Mouse (Mus musculus) CH12.LX (cell line): ENCODE measurements around the gene Itprip. TPM values are rescaled to one million over a fixed set of nuclear protein-coding genes. Genes with fewer than 3 reads are reported as not detected.

Experiments used
- DNase-seq: peaks from one replicate; pipeline ENCODE4 v3.0.0-alpha.2; 2013; ENCODE audit errors: extremely low read depth
- H3K27ac ChIP-seq: 2 replicates; pipeline ENCODE4 v1.5.1; 2012; ENCODE audit warnings: low read depth, mild to moderate bottlenecking, control low read depth, moderate library complexity; ENCODE audit not compliant: insufficient read depth
- H3K27me3 ChIP-seq: replicated peaks from 2 replicates; pipeline ENCODE3; 2012; ENCODE audit warnings: inconsistent platforms
- H3K36me3 ChIP-seq, 2 experiments: replicated peaks in 1 of 2; 2 replicates each; pipeline versions ENCODE3 to v1.6.1; 2012; ENCODE audit warnings: inconsistent platforms in 1 of 2, low read length in 1 of 2, mild to moderate bottlenecking in 1 of 2, mixed read lengths in 1 of 2, moderate library complexity in 1 of 2; ENCODE audit not compliant: control insufficient read depth in 1 of 2, insufficient read depth in 1 of 2
- H3K4me1 ChIP-seq, 2 experiments: 2 replicates each; pipeline ENCODE4 v1.6.1; 2012; ENCODE audit warnings: inconsistent platforms in 1 of 2, moderate library complexity in 1 of 2; ENCODE audit not compliant: insufficient read depth in 2 of 2, control insufficient read depth in 1 of 2
- H3K4me2 ChIP-seq: 2 replicates; pipeline ENCODE4 v1.6.1; 2012; ENCODE audit warnings: low read depth, mild to moderate bottlenecking, control low read depth; ENCODE audit not compliant: poor library complexity, insufficient read depth, severe bottlenecking
- H3K4me3 ChIP-seq, 3 experiments: fragments of 150-350 bp in 1 of 3; sonication (generic) in 1 of 3; replicated peaks in 1 of 3; 2 replicates each; pipeline versions ENCODE3 to v1.5.1; 2011 to 2012; ENCODE audit warnings: low read depth in 2 of 3, low read length in 2 of 3, mild to moderate bottlenecking in 2 of 3, moderate library complexity in 2 of 3, control low read depth in 1 of 3, improper control_type of control experiment in 1 of 3, inconsistent platforms in 1 of 3, mixed read lengths in 1 of 3; ENCODE audit not compliant: poor library complexity in 1 of 3
- H3K79me2 ChIP-seq: replicated peaks from 2 replicates; pipeline ENCODE4 v1.6.1; 2012; ENCODE audit warnings: mild to moderate bottlenecking, moderate library complexity; ENCODE audit not compliant: control insufficient read depth, poor library complexity, insufficient read depth, severe bottlenecking; ENCODE audit errors: extremely low read depth
- H3K9ac ChIP-seq: 2 replicates; pipeline ENCODE4 v1.6.1; 2012; ENCODE audit warnings: low read depth, mild to moderate bottlenecking, control low read depth, moderate library complexity; ENCODE audit not compliant: insufficient read depth
- H3K9me3 ChIP-seq: replicated peaks from 2 replicates; pipeline ENCODE3; 2012; ENCODE audit warnings: low read length, inconsistent platforms, mixed read lengths
- BHLHE40 ChIP-seq: IDR thresholded peaks from 2 replicates; pipeline ENCODE4 v1.6.1; 2011; ENCODE audit warnings: mild to moderate bottlenecking, low read depth, low read length, improper control_type of control experiment
- CHD1 ChIP-seq: IDR thresholded peaks from 2 replicates; pipeline ENCODE4 v1.6.1; 2012; ENCODE audit warnings: low read depth, low read length, improper control_type of control experiment, inconsistent platforms
- CHD2 ChIP-seq: IDR thresholded peaks from 2 replicates; pipeline ENCODE4 v1.6.1; 2011; ENCODE audit warnings: low read length, improper control_type of control experiment
- CTCF ChIP-seq, 2 experiments: IDR thresholded peaks in 1 of 2; conservative IDR thresholded peaks in 1 of 2; 2 replicates each; pipeline ENCODE4 v1.5.1; 2011 to 2012; ENCODE audit warnings: low read depth in 2 of 2, low read length in 2 of 2, improper control_type of control experiment in 1 of 2, inconsistent platforms in 1 of 2, mild to moderate bottlenecking in 1 of 2, moderate library complexity in 1 of 2
- E2F4 ChIP-seq: IDR thresholded peaks from 2 replicates; pipeline ENCODE4 v1.6.1; 2011; ENCODE audit warnings: low read depth, low read length, improper control_type of control experiment; ENCODE audit not compliant: insufficient replicate concordance
- ELF1 ChIP-seq: IDR thresholded peaks from 2 replicates; pipeline ENCODE4 v1.6.1; 2014; ENCODE audit warnings: low read depth, mild to moderate bottlenecking, inconsistent platforms, low read length, improper control_type of control experiment
- EP300 ChIP-seq: IDR thresholded peaks from 2 replicates; pipeline ENCODE4 v1.6.1; 2011; ENCODE audit warnings: low read length, improper control_type of control experiment
- ETS1 ChIP-seq: conservative IDR thresholded peaks from 2 replicates; pipeline ENCODE4 v1.6.1; 2012; ENCODE audit warnings: low read depth, mild to moderate bottlenecking, inconsistent platforms, low read length, improper control_type of control experiment, moderate library complexity
- GABPA ChIP-seq: IDR thresholded peaks from 2 replicates; pipeline ENCODE4 v1.6.1; 2012; ENCODE audit warnings: low read depth, low read length, improper control_type of control experiment, inconsistent platforms; ENCODE audit not compliant: insufficient replicate concordance
- HCFC1 ChIP-seq: IDR thresholded peaks from 2 replicates; pipeline ENCODE4 v1.6.1; 2012; ENCODE audit warnings: low read depth, mild to moderate bottlenecking, inconsistent platforms, low read length, improper control_type of control experiment
- IRF4 ChIP-seq: IDR thresholded peaks from 2 replicates; pipeline ENCODE4 v1.6.1; 2014; ENCODE audit warnings: low read depth, mild to moderate bottlenecking, inconsistent platforms, low read length, improper control_type of control experiment
- JUN ChIP-seq: IDR thresholded peaks from 2 replicates; pipeline ENCODE4 v1.6.1; 2011; ENCODE audit warnings: low read depth, mild to moderate bottlenecking, low read length, improper control_type of control experiment, moderate library complexity; ENCODE audit not compliant: insufficient read depth
- JUND ChIP-seq: conservative IDR thresholded peaks from 2 replicates; pipeline ENCODE4 v1.6.1; 2011; ENCODE audit warnings: low read depth, low read length, improper control_type of control experiment
- KAT2A ChIP-seq: IDR thresholded peaks from 2 replicates; pipeline ENCODE4 v1.6.1; 2012; ENCODE audit warnings: low read length, improper control_type of control experiment, inconsistent platforms; ENCODE audit not compliant: insufficient replicate concordance
- MAFK ChIP-seq: IDR thresholded peaks from 2 replicates; pipeline ENCODE4 v1.6.1; 2011; ENCODE audit warnings: low read length, improper control_type of control experiment; ENCODE audit not compliant: insufficient replicate concordance
- MAX ChIP-seq: IDR thresholded peaks from 2 replicates; pipeline ENCODE4 v1.6.1; 2011; ENCODE audit warnings: low read length, improper control_type of control experiment
- MAZ ChIP-seq: IDR thresholded peaks from 2 replicates; pipeline ENCODE4 v1.6.1; 2012; ENCODE audit warnings: low read depth, mild to moderate bottlenecking, inconsistent platforms, low read length, improper control_type of control experiment, moderate library complexity
- MEF2A ChIP-seq: IDR thresholded peaks from 2 replicates; pipeline ENCODE4 v1.6.1; 2014; ENCODE audit warnings: low read depth, mild to moderate bottlenecking, inconsistent platforms, low read length, improper control_type of control experiment, borderline replicate concordance
- MXI1 ChIP-seq: IDR thresholded peaks from 2 replicates; pipeline ENCODE4 v1.6.1; 2011; ENCODE audit warnings: mild to moderate bottlenecking, low read depth, low read length, improper control_type of control experiment
- MYC ChIP-seq: IDR thresholded peaks from 2 replicates; pipeline ENCODE4 v1.6.1; 2011; ENCODE audit warnings: low read depth, mild to moderate bottlenecking, improper control_type of control experiment, low read length
- NELFE ChIP-seq: IDR thresholded peaks from 2 replicates; pipeline ENCODE4 v1.6.1; 2011; ENCODE audit warnings: low read depth, low read length, improper control_type of control experiment
- NRF1 ChIP-seq: IDR thresholded peaks from 2 replicates; pipeline ENCODE4 v1.6.1; 2014; ENCODE audit warnings: low read depth, mild to moderate bottlenecking, inconsistent platforms, low read length, improper control_type of control experiment, moderate library complexity
- PAX5 ChIP-seq: IDR thresholded peaks from 2 replicates; pipeline ENCODE4 v1.6.1; 2012; ENCODE audit warnings: low read length, inconsistent platforms, mixed read lengths
- POLR2A ChIP-seq: IDR thresholded peaks from 2 replicates; pipeline ENCODE4 v1.6.1; 2011; ENCODE audit warnings: low read depth, mild to moderate bottlenecking, improper control_type of control experiment, low read length
- POLR2AphosphoS2 ChIP-seq: IDR thresholded peaks from 2 replicates; pipeline ENCODE4 v1.6.1; 2011; ENCODE audit warnings: low read depth, low read length, improper control_type of control experiment
- RAD21 ChIP-seq: IDR thresholded peaks from 2 replicates; pipeline ENCODE4 v1.6.1; 2011; ENCODE audit warnings: low read depth, mild to moderate bottlenecking, low read length, improper control_type of control experiment, moderate library complexity
- RCOR1 ChIP-seq: conservative IDR thresholded peaks from 2 replicates; pipeline ENCODE4 v1.6.1; 2012; ENCODE audit warnings: low read depth, mild to moderate bottlenecking, inconsistent platforms, low read length, improper control_type of control experiment
- SIN3A ChIP-seq: IDR thresholded peaks from 2 replicates; pipeline ENCODE4 v1.6.1; 2012; ENCODE audit warnings: low read length, improper control_type of control experiment, inconsistent platforms
- SMC3 ChIP-seq: IDR thresholded peaks from 2 replicates; pipeline ENCODE4 v1.6.1; 2011; ENCODE audit warnings: low read depth, low read length, improper control_type of control experiment
- TBP ChIP-seq: conservative IDR thresholded peaks from 2 replicates; pipeline ENCODE4 v1.6.1; 2011; ENCODE audit warnings: low read depth, low read length, improper control_type of control experiment
- TCF12 ChIP-seq: IDR thresholded peaks from 2 replicates; pipeline ENCODE4 v1.6.1; 2014; ENCODE audit warnings: low read depth, mild to moderate bottlenecking, inconsistent platforms, low read length, improper control_type of control experiment
- UBTF ChIP-seq: IDR thresholded peaks from 2 replicates; pipeline ENCODE4 v1.6.1; 2012; ENCODE audit warnings: low read depth, mild to moderate bottlenecking, inconsistent platforms, low read length, improper control_type of control experiment, moderate library complexity
- USF1 ChIP-seq: IDR thresholded peaks from 2 replicates; pipeline ENCODE4 v1.6.1; 2014; ENCODE audit warnings: low read depth, mild to moderate bottlenecking, inconsistent platforms, low read length, improper control_type of control experiment
- USF2 ChIP-seq: conservative IDR thresholded peaks from 2 replicates; pipeline ENCODE4 v1.6.1; 2011; ENCODE audit warnings: low read depth, low read length, improper control_type of control experiment
- ZC3H11A ChIP-seq: IDR thresholded peaks from 2 replicates; pipeline ENCODE4 v1.6.1; 2012; ENCODE audit warnings: low read depth, mild to moderate bottlenecking, inconsistent platforms, low read length, improper control_type of control experiment
- ZKSCAN1 ChIP-seq: IDR thresholded peaks from 2 replicates; pipeline ENCODE4 v1.6.1; 2012; ENCODE audit warnings: low read depth, inconsistent platforms, low read length, improper control_type of control experiment, borderline replicate concordance
- ZMIZ1 ChIP-seq: IDR thresholded peaks from 2 replicates; pipeline ENCODE4 v1.6.1; 2012; ENCODE audit warnings: low read depth, mild to moderate bottlenecking, inconsistent platforms, low read length, improper control_type of control experiment
- ZNF384 ChIP-seq: IDR thresholded peaks from 2 replicates; pipeline ENCODE4 v1.6.1; 2012; ENCODE audit warnings: low read depth, low read length, improper control_type of control experiment, inconsistent platforms
- dilution Hi-C: fragments of 300-500 bp; cut with MboI; formaldehyde crosslinking; loops from 2 replicates; pipeline ENCODE4 v1.14.3; 2020; ENCODE audit warnings: low sequenced_read_pairs; ENCODE audit not compliant: extremely low pct_unique_long_range_greater_than_20kb, extremely low pct_ligation_motif_present
- in situ Hi-C: fragments of 300-500 bp; cut with MboI; formaldehyde crosslinking; loops from 3 replicates; pipeline ENCODE4 v1.14.3; 2019; ENCODE audit warnings: low sequenced_read_pairs, low pct_ligation_motif_present, low pct_unique_long_range_greater_than_20kb, mixed read lengths
- polyA plus RNA-seq: library from polyadenylated mRNA; unstranded; fragments of >175 nt; gene quantifications from 2 replicates; pipeline ENCODE4 v1.2.1, GENCODE M21; 2012; ENCODE audit warnings: low read depth; ENCODE audit not compliant: insufficient read length
- total RNA-seq, 2 experiments: library from RNA; depleted of rRNA; stranded (reverse); fragments of 300-350 nt in 1 of 2; fragments of >200 nt in 1 of 2; gene quantifications; 2 replicates each; pipeline ENCODE4 v1.2.3; 2012 to 2014

The Itprip gene
- total and polyA plus RNA-seq, 3 experiments = 9.5 to 10.9 (median 9.9) TPM

- peak overlapping the region; percentile 96 for H3K4me2 ChIP-seq
- DNase-seq = peak; percentile 65
- H3K4me1 ChIP-seq = peaks cover 10 to 24% of the 10 kb centered on the region in 2 experiments
- peaks cover 37% of the 10 kb centered on the region for H3K27me3 ChIP-seq
- peak overlapping the region; percentile 58 to 71 (median 68) for H3K4me3 ChIP-seq
- no peak for TF ChIP-seq RAD21
- no peak for TF ChIP-seq RCOR1
- TF ChIP-seq PAX5 = no peak
- no peak for TF ChIP-seq CHD2
- no peak for TF ChIP-seq GABPA
- no peak for TF ChIP-seq ZC3H11A
- TF ChIP-seq MEF2A = 0 out of 2 replicates have a peak, but pooled peaks have one; percentile 39
- no peak for TF ChIP-seq NELFE
- TF ChIP-seq MAX = peak; percentile 98
- TF ChIP-seq MAZ = no peak
- peak; percentile 55; the same call in 1 of the 2 replicates for TF ChIP-seq POLR2A
- no peak for TF ChIP-seq UBTF
- TF ChIP-seq MAFK = no peak
- peak; percentile 73 for TF ChIP-seq EP300
- peak; percentile 82 for TF ChIP-seq MYC
- TF ChIP-seq CTCF (conservative IDR thresholded peaks at IDR 0.05 in 1 of 2, IDR thresholded peaks at IDR 0.05 in 1 of 2; ENCODE audit: low read depth in 2 of 2, low read length in 2 of 2) = no peak
- no peak for TF ChIP-seq ZMIZ1
- TF ChIP-seq HCFC1 = no peak; the same call in 1 of the 2 replicates
- 0 out of 2 replicates have a peak, but pooled peaks have one; percentile 57 for TF ChIP-seq ETS1
- TF ChIP-seq USF2 = peak; percentile 91
- TF ChIP-seq MXI1 = peak; percentile 92
- TF ChIP-seq JUN = no peak
- peak; percentile 43; the same call in 1 of the 2 replicates for TF ChIP-seq TCF12
- TF ChIP-seq BHLHE40 = peak; percentile 83
- TF ChIP-seq KAT2A = no peak
- no peak for TF ChIP-seq CHD1
- TF ChIP-seq JUND = no peak
- TF ChIP-seq IRF4 = peak; percentile 78
- no peak for TF ChIP-seq SMC3
- TF ChIP-seq USF1 = peak; percentile 88
- TF ChIP-seq ELF1 = no peak
- no peak for TF ChIP-seq TBP
- TF ChIP-seq SIN3A = peak; percentile 70; the same call in 1 of the 2 replicates
- no peak for TF ChIP-seq ZNF384
- TF ChIP-seq NRF1 = no peak
- TF ChIP-seq ZKSCAN1 = no peak
- TF ChIP-seq E2F4 = no peak
- no peak for TF ChIP-seq POLR2AphosphoS2
- H3K27ac ChIP-seq = peak overlapping the region; percentile 67
- no peaks in the 10 kb centered on the region for H3K9me3 ChIP-seq
- peak overlapping the region; percentile 85 for H3K9ac ChIP-seq
- dilution Hi-C loops = no loop called here
- in situ Hi-C loops = loop anchor here (25.0 kb wide), 1 partner anchor 274 kb away; no protein-coding TSS in a partner anchor
- H3K36me3 ChIP-seq = no peaks in the 10 kb centered on the region
- H3K79me2 ChIP-seq = no peaks in the 10 kb centered on the region
Observed at GRCm38 (mm10) chr19:47936490-47936889, 17.4 kb upstream of the Itprip start.
